16 mouse cellular contexts compared by ENCODE assay signal in the genomic region with DNA sequence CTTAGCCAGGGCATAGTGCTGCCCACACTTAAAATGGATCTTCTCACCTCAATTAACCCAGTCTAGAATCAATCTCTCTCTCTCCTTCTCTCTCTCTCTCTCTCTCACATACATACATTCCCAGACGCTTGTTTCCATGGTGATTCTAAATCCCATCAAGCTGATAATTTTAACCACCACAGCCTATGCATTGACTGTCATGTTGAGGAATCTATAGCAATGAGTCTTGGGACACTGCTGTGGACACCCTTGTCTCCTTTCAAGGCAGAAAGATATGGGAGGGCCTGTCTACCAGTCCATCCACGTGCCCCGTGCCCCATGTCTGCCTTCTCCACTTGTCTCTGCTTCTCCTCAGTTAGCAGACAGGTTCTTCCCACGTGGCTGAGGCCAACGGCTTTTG.
"Had no signal": no experiment of that assay in that cellular context is flagged by ENCODE, and none has a peak within 500 bp of the region (broad histone marks: within the 10 kb centered on the region; RNA-seq: fewer than 3 reads in every experiment).

No protein-coding gene starts in this region.

- H3K27ac ChIP-seq: liver, embryonic 13.5 days; neural tube, embryonic 12.5 days; neural tube, embryonic 15.5 days; stomach, postnatal 0 days had no signal

- H3K36me3 ChIP-seq: liver, embryonic 13.5 days; neural tube, embryonic 12.5 days; neural tube, embryonic 15.5 days had no signal

- H3K9ac ChIP-seq: liver, embryonic 13.5 days; neural tube, embryonic 12.5 days; neural tube, embryonic 15.5 days had no signal

- DNase-seq: kidney, adult 18-20 months; kidney, adult 9 months; kidney, postnatal 14 days; kidney, postnatal 4 days; liver, embryonic 13.5 days; lung, adult 2 months; lung, postnatal 14 days; lung, postnatal 4 days; midbrain, embryonic 14.5 days; retina, postnatal 1 day; thymus, adult 2 months; thymus, postnatal 14 days; thymus, postnatal 4 days had no signal

- H3K4me1 ChIP-seq: liver, embryonic 13.5 days; neural tube, embryonic 12.5 days; neural tube, embryonic 15.5 days had no signal

- H3K4me3 ChIP-seq: liver, embryonic 13.5 days; neural tube, embryonic 12.5 days; neural tube, embryonic 15.5 days had no signal

- H3K4me2 ChIP-seq: liver, embryonic 13.5 days; neural tube, embryonic 12.5 days; neural tube, embryonic 15.5 days had no signal

- H3K9me3 ChIP-seq: neural tube, embryonic 12.5 days; neural tube, embryonic 15.5 days had no signal

- H3K27me3 ChIP-seq: liver, embryonic 13.5 days; neural tube, embryonic 12.5 days; neural tube, embryonic 15.5 days had no signal
